Mouse (Mus musculus) thymus, adult 2 months (tissue): ENCODE results near the gene Ctf1.

Source experiments
- CTCF ChIP-seq: fragments of 200-500 bp; IDR thresholded peaks from 2 replicates; pipeline ENCODE4 v1.5.1; 2012; ENCODE audit warnings: mild to moderate bottlenecking, control low read depth, low read length, moderate library complexity, borderline replicate concordance; ENCODE audit not compliant: control insufficient read depth, poor library complexity, insufficient read depth; ENCODE audit errors: extremely low read depth
- POLR2A ChIP-seq: fragments of 200-500 bp; IDR thresholded peaks from 2 replicates; pipeline ENCODE4 v1.6.1; 2012; ENCODE audit warnings: mild to moderate bottlenecking, low read length, control low read depth, moderate library complexity; ENCODE audit not compliant: control insufficient read depth, poor library complexity, insufficient read depth; ENCODE audit errors: extremely low read depth

GRCm38 (mm10) chr7:127711031-127711430 lies 1.5 kb upstream of the Ctf1 start:
- TF ChIP-seq CTCF (no peak), POLR2A (no peak)
